Mouse (Mus musculus) adipose tissue, adult 10 weeks (tissue): ENCODE data around the gene Nat8f1. TPM values are rescaled to one million over a fixed set of nuclear protein-coding genes. Genes with fewer than 3 reads are reported as not detected.

ENCODE experiments used
- polyA plus RNA-seq: library from polyadenylated mRNA; stranded (reverse); fragments of 350-450 nt; fragmentation: Illumina TruSeq; extraction: RNeasy Lipid Tissue Mini Kit (QIAGEN cat#74804); gene quantifications from one replicate; pipeline ENCODE4 v1.2.3, GENCODE M21; 2014; ENCODE audit warnings: low read depth, low replicate concordance

Gene Nat8f1
- 14.0 TPM for polyA plus RNA-seq

GRCm38 (mm10) chr6:85915539-85916513 is at the start of gene Nat8f1:
Gene Nat8f1 (minus strand): TSS chr6:85915687.

GRCm38 (mm10) chr6:85961101-85962091 is 45.9 kb upstream of the Nat8f1 start, which contains the start of gene Dusp11:
Gene Dusp11 (minus strand): TSS chr6:85961667.

GRCm38 (mm10) chr6:85911587-85911986 is 3.9 kb downstream of the Nat8f1 start, which contains the start of gene Tprkb:
Gene Tprkb (plus strand): TSS chr6:85911865.

GRCm38 (mm10) chr6:85904642-85905061 is 10.8 kb downstream of the Nat8f1 start, which contains the start of gene Nat8f4:
Gene Nat8f4 (minus strand): TSS chr6:85904884.

GRCm38 (mm10) chr6:85869006-85869405 is 46.5 kb downstream of the Nat8f1 start, which contains the start of gene Nat8f2:
Gene Nat8f2 (minus strand): TSS chr6:85869158.

Other genes with a start within 250 kb of the Nat8f1 start
- not detected for gene Nat8f7, start 202.5 kb downstream of the Nat8f1 start, polyA plus RNA-seq
- gene Nat8f3, start 149.9 kb downstream of the Nat8f1 start, polyA plus RNA-seq = 0.27 TPM
- gene Nat8f6, start 94.7 kb downstream of the Nat8f1 start, polyA plus RNA-seq = not detected
- not detected for gene Nat8f5, start 94.7 kb downstream of the Nat8f1 start, polyA plus RNA-seq
- 0.57 TPM for gene Nat8, start 83.6 kb downstream of the Nat8f1 start, polyA plus RNA-seq
- 0.24 TPM for gene Nat8f2, start 46.5 kb downstream of the Nat8f1 start, polyA plus RNA-seq
- 5.7 TPM for gene Nat8f4, start 10.8 kb downstream of the Nat8f1 start, polyA plus RNA-seq
- gene Tprkb, start 3.8 kb downstream of the Nat8f1 start, polyA plus RNA-seq = 21.5 TPM
- 61.4 TPM for gene Dusp11, start 46.0 kb upstream of the Nat8f1 start, polyA plus RNA-seq
- not detected for gene Figla, start 100.5 kb upstream of the Nat8f1 start, polyA plus RNA-seq
- gene Add2, start 113.0 kb upstream of the Nat8f1 start, polyA plus RNA-seq = 0.14 TPM